Mouse (Mus musculus) ovary, postnatal 10 days (tissue): ENCODE results near the gene Tbc1d10b.

ENCODE experiments used
- DNase-seq: peaks from one replicate; pipeline ENCODE4 v3.0.0; 2022; ENCODE audit warnings: low spot score

Tbc1d10b gene

DNA sequence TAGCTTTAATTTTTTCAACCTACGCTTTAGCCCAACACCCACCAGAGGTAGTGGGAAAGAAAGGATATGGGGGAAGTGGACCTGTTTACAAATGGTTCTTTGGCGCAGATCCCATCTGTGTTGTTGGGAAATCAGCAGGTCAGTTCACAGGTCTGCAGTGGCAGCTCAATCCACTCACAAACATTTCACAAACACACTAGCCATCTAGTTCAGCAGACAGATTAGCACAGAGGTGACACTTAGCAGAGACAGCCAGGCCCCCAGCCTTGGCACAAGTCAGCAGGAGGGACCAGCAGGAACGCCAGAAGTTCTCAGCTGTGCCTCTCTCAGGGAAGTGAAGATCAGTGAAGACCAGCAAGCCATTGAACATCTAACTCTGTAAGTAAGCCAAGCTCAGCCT, 60.4 kb downstream of the Tbc1d10b start:
- DNase-seq = no peak
